Mouse (Mus musculus): Measurements from ENCODE around the gene Mat2a.

DNA sequence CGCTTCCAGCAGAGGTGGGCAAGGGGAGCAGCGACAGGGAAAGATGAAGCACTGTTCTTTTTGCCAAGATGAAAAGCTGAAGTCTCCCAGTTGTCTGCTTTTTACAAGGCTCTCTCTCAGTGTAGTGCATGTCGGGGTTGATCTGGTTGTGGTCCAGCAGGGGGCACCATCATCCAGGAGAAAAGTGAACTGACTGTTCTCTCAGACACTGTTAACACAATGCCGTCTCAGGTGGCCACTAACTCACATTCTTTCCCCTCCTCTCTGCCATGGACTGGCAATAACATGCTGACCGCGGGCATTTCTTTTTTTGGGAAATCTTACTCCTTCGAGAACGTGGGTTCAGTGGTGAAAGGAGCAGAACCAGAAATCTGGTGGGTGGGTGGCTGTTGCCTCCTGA lies 11.3 kb downstream of the Mat2a start:
- TF ChIP-seq EP300 (IDR thresholded peaks at IDR 0.05) (no peak), CTCF (IDR thresholded peaks at IDR 0.05) (peak; percentile 92)

All from lung, postnatal 0 days (tissue).